Mouse (Mus musculus): ENCODE measurements around the gene Utp4. TPM values are rescaled to one million over a fixed set of nuclear protein-coding genes. Genes with fewer than 3 reads are reported as not detected.

The Utp4 gene
- total and polyA plus RNA-seq, 3 experiments = 80.6 to 202 (median 156) TPM

- no peak for DNase-seq (ENCODE audit: extremely low read depth)
- dilution Hi-C loops (cut with MboI; ENCODE audit: extremely low pct_ligation_motif_present, extremely low pct_unique_long_range_greater_than_20kb, low sequenced_read_pairs) = no loop called here
- TF ChIP-seq E2F4 (IDR thresholded peaks at IDR 0.05; ENCODE audit: insufficient replicate concordance, low read depth, low read length) (no peak), JUN (IDR thresholded peaks at IDR 0.05; ENCODE audit: insufficient read depth, low read depth, low read length) (no peak)
- Histone ChIP-seq H3K79me2 (replicated peaks; ENCODE audit: control insufficient read depth, extremely low read depth, insufficient read depth, poor library complexity, severe bottlenecking) (no peaks in the 10 kb centered on the region), H3K4me1 (ENCODE audit: control insufficient read depth in 1 of 2, insufficient read depth in 2 of 2) (peaks cover under 1 to 8% of the 10 kb centered on the region in 2 experiments; a peak in 2 of 4 replicates), H3K27me3 (replicated peaks) (no peaks in the 10 kb centered on the region), H3K27ac (ENCODE audit: insufficient read depth, low read depth) (no peak overlapping the region), H3K4me2 (ENCODE audit: insufficient read depth, low read depth, poor library complexity, severe bottlenecking) (no peak overlapping the region), H3K4me3 (replicated peaks in 1 of 3; ENCODE audit: low read depth in 2 of 3, low read length in 2 of 3, poor library complexity in 1 of 3) (no peak overlapping the region), H3K36me3 (replicated peaks in 1 of 2; ENCODE audit: control insufficient read depth in 1 of 2, insufficient read depth in 1 of 2, low read length in 1 of 2) (peaks cover 0 to 42% of the 10 kb centered on the region in 2 experiments), H3K9me3 (replicated peaks; ENCODE audit: low read length) (no peaks in the 10 kb centered on the region), H3K9ac (ENCODE audit: insufficient read depth, low read depth) (no peak overlapping the region)
- in situ Hi-C loops (cut with MboI; ENCODE audit: low pct_ligation_motif_present, low pct_unique_long_range_greater_than_20kb, low sequenced_read_pairs) = no loop called here
Measured at GRCm38 (mm10) chr8:106850034-106850433, 43.4 kb upstream of the Utp4 start.

DNA sequence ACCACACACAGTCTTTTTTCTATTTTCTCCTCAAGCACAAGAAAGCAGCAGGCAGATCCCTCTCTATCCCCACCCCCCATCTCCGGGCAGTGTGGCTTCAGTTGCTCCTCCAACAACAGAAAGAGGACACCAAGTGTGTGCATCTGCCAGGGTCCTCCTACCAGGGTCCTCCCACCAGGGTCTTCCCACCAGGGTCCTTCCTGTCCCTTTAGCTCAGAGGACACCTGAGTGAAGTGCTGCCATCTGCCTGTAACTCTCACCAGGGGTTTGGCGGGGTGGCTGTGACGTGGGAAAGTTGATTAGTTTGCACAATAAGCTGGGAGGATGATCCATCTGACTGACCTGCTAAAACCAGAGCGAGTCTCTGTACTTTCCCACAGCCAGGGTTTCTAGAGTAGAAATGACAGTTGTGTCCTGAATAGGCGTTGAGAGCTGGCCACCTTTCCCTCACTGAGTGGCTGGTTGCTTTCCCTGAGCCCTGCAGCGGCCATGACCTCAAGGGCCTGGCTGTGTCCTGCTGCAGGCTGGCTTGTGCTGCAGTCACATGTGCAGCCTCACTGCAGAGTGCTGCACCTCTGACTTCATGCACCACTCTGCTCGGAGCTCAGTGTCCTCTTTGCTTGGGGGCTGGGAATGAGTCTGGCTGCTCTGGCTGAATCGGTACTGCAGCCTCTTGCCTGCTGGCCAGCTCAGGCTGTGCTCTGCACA, 38.7 kb upstream of the Utp4 start:
- H3K27me3 ChIP-seq (replicated peaks) = no peaks in the 10 kb centered on the region
- H3K4me2 ChIP-seq (ENCODE audit: insufficient read depth, low read depth, poor library complexity, severe bottlenecking) = no peak overlapping the region
- no peaks in the 10 kb centered on the region for H3K79me2 ChIP-seq (replicated peaks; ENCODE audit: control insufficient read depth, extremely low read depth, insufficient read depth, poor library complexity, severe bottlenecking)
- dilution Hi-C loops (cut with MboI; ENCODE audit: extremely low pct_ligation_motif_present, extremely low pct_unique_long_range_greater_than_20kb, low sequenced_read_pairs) = no loop called here
- peaks cover 0 to 31% of the 10 kb centered on the region in 2 experiments for H3K36me3 ChIP-seq (replicated peaks in 1 of 2; ENCODE audit: control insufficient read depth in 1 of 2, insufficient read depth in 1 of 2, low read length in 1 of 2)
- in situ Hi-C loops (cut with MboI; ENCODE audit: low pct_ligation_motif_present, low pct_unique_long_range_greater_than_20kb, low sequenced_read_pairs) = no loop called here
- H3K4me1 ChIP-seq (ENCODE audit: control insufficient read depth in 1 of 2, insufficient read depth in 2 of 2) = peaks cover 0 to 6% of the 10 kb centered on the region in 2 experiments; a peak in 2 of 4 replicates
- TF ChIP-seq SMC3 (IDR thresholded peaks at IDR 0.05; ENCODE audit: low read depth, low read length) (peak; percentile 23), CTCF (conservative IDR thresholded peaks at IDR 0.05 in 1 of 2, IDR thresholded peaks at IDR 0.05 in 1 of 2; ENCODE audit: low read depth in 2 of 2, low read length in 2 of 2) (peak in 1 of 2 experiments; percentile 19; a peak in 1 of 4 replicates), GABPA (IDR thresholded peaks at IDR 0.05; ENCODE audit: insufficient replicate concordance, low read depth, low read length) (no peak)
- no peak overlapping the region for H3K9ac ChIP-seq (ENCODE audit: insufficient read depth, low read depth)
- DNase-seq (ENCODE audit: extremely low read depth) = no peak
- no peak overlapping the region for H3K27ac ChIP-seq (ENCODE audit: insufficient read depth, low read depth)
- H3K4me3 ChIP-seq (replicated peaks in 1 of 3; ENCODE audit: low read depth in 2 of 3, low read length in 2 of 3, poor library complexity in 1 of 3) = no peak overlapping the region
- H3K9me3 ChIP-seq (replicated peaks; ENCODE audit: low read length) = no peaks in the 10 kb centered on the region

GRCm38 (mm10) chr8:106855242-106855562, 38.2 kb upstream of the Utp4 start:
- dilution Hi-C loops (cut with MboI; ENCODE audit: extremely low pct_ligation_motif_present, extremely low pct_unique_long_range_greater_than_20kb, low sequenced_read_pairs) = no loop called here

More at GRCm38 (mm10) chr8:106855242-106855562, 38.2 kb upstream of the Utp4 start:
- peaks cover 0 to under 1% of the 10 kb centered on the region in 2 experiments; a peak in 2 of 4 replicates for H3K4me1 ChIP-seq (ENCODE audit: control insufficient read depth in 1 of 2, insufficient read depth in 2 of 2)
- no peak for DNase-seq (ENCODE audit: extremely low read depth)
- no peak overlapping the region for H3K9ac ChIP-seq (ENCODE audit: insufficient read depth, low read depth)
- no peak overlapping the region for H3K4me2 ChIP-seq (ENCODE audit: insufficient read depth, low read depth, poor library complexity, severe bottlenecking)
- TF ChIP-seq ETS1 (conservative IDR thresholded peaks at IDR 0.05; ENCODE audit: low read depth, low read length) (no peak), POLR2A (IDR thresholded peaks at IDR 0.05; ENCODE audit: low read depth, low read length) (no peak), MEF2A (IDR thresholded peaks at IDR 0.05; ENCODE audit: borderline replicate concordance, low read depth, low read length) (no peak), USF1 (IDR thresholded peaks at IDR 0.05; ENCODE audit: low read depth, low read length) (no peak), MAZ (IDR thresholded peaks at IDR 0.05; ENCODE audit: low read depth, low read length) (no peak), HCFC1 (IDR thresholded peaks at IDR 0.05; ENCODE audit: low read depth, low read length) (no peak), RAD21 (IDR thresholded peaks at IDR 0.05; ENCODE audit: low read depth, low read length) (no peak)
- H3K36me3 ChIP-seq (replicated peaks in 1 of 2; ENCODE audit: control insufficient read depth in 1 of 2, insufficient read depth in 1 of 2, low read length in 1 of 2) = peaks cover 0 to 26% of the 10 kb centered on the region in 2 experiments
- H3K4me3 ChIP-seq (replicated peaks in 1 of 3; ENCODE audit: low read depth in 2 of 3, low read length in 2 of 3, poor library complexity in 1 of 3) = no peak overlapping the region
- H3K27ac ChIP-seq (ENCODE audit: insufficient read depth, low read depth) = no peak overlapping the region
- no peaks in the 10 kb centered on the region for H3K27me3 ChIP-seq (replicated peaks)
- in situ Hi-C loops (cut with MboI; ENCODE audit: low pct_ligation_motif_present, low pct_unique_long_range_greater_than_20kb, low sequenced_read_pairs) = no loop called here
- no peaks in the 10 kb centered on the region for H3K9me3 ChIP-seq (replicated peaks; ENCODE audit: low read length)
- no peaks in the 10 kb centered on the region for H3K79me2 ChIP-seq (replicated peaks; ENCODE audit: control insufficient read depth, extremely low read depth, insufficient read depth, poor library complexity, severe bottlenecking)

All from CH12.LX (cell line).